Mouse (Mus musculus): Measurements from ENCODE around the gene Fbxl18. TPM values are rescaled to one million over a fixed set of nuclear protein-coding genes. Genes with fewer than 3 reads are reported as not detected.

Gene Fbxl18
- polyA plus RNA-seq (2011; ENCODE audit: insufficient read depth, insufficient read length, low replicate concordance, missing spikeins), result 4.6 and 10.8 TPM in 2 replicates

- peak within 1 kb of the TSS; percentile 82 for H3K4me3 ChIP-seq (replicated peaks; ENCODE audit: control insufficient read depth, low read depth, low read length)
- under 1% methylated on average over 40 of the region's 40 CpGs for WGBS
- H3K27ac ChIP-seq (ENCODE audit: control insufficient read depth, insufficient read depth, low read depth, low read length, poor library complexity), result peak within 1 kb of the TSS; percentile 16; the same call in 1 of the 2 replicates
- H3K4me1 ChIP-seq (ENCODE audit: control insufficient read depth, insufficient read depth, low read length), result peaks cover 1% of the 10 kb centered on the region; the same call in 1 of the 2 replicates
- peak; percentile 74 for TF ChIP-seq POLR2A (IDR thresholded peaks at IDR 0.05; ENCODE audit: borderline replicate concordance, control insufficient read depth, low read depth, low read length)
- no peak for TF ChIP-seq CTCF (IDR thresholded peaks at IDR 0.05; ENCODE audit: control insufficient read depth, insufficient read depth, low read length)
Observed at GRCm38 (mm10) chr5:142894918-142895613, at the start of gene Fbxl18. Gene Fbxl18 (minus strand): TSS chr5:142895421.

DNA sequence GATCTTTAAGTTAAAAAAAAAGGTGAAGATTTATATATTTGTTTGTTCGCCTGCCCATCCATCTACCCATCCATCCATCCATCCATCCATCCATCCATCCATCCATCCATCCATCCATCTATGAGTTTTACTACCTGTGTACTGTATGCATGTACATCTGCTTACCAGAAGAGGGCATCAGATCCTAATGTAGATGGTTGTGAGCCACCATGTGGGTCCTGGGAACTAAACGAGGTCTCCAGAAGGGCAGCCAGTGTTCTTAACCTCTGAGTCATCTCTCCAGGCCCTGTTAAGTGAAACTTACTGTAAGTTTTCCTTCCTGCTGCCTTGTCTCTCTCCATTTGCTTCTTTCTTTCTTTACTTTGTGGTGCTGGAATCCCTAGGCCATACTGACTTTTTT is 45.2 kb upstream of the Fbxl18 start:
- WGBS, result 59% methylated on average over 2 of the region's 2 CpGs

GRCm38 (mm10) chr5:142937956-142938727 is 42.9 kb upstream of the Fbxl18 start:
- TF ChIP-seq CTCF (IDR thresholded peaks at IDR 0.05; ENCODE audit: control insufficient read depth, insufficient read depth, low read length) (no peak), POLR2A (IDR thresholded peaks at IDR 0.05; ENCODE audit: borderline replicate concordance, control insufficient read depth, low read depth, low read length) (no peak)
- no peaks in the 10 kb centered on the region; the same call in 1 of the 2 replicates for H3K4me1 ChIP-seq (ENCODE audit: control insufficient read depth, insufficient read depth, low read length)
- 33% methylated on average over 19 of the region's 19 CpGs for WGBS
- H3K4me3 ChIP-seq (replicated peaks; ENCODE audit: control insufficient read depth, low read depth, low read length), result no peak overlapping the region
- H3K27ac ChIP-seq (ENCODE audit: control insufficient read depth, insufficient read depth, low read depth, low read length, poor library complexity), result no peak overlapping the region

More for the DNA sequence above, 45.2 kb upstream of the Fbxl18 start:
- no peak overlapping the region for H3K27ac ChIP-seq (ENCODE audit: control insufficient read depth, insufficient read depth, low read depth, low read length, poor library complexity)
- TF ChIP-seq CTCF (IDR thresholded peaks at IDR 0.05; ENCODE audit: control insufficient read depth, insufficient read depth, low read length) (0 out of 2 replicates have a peak, but pooled peaks have one; percentile 22), POLR2A (IDR thresholded peaks at IDR 0.05; ENCODE audit: borderline replicate concordance, control insufficient read depth, low read depth, low read length) (no peak)
- no peak overlapping the region for H3K4me3 ChIP-seq (replicated peaks; ENCODE audit: control insufficient read depth, low read depth, low read length)
- no peaks in the 10 kb centered on the region; the same call in 1 of the 2 replicates for H3K4me1 ChIP-seq (ENCODE audit: control insufficient read depth, insufficient read depth, low read length)

- 7% methylated on average over 17 of the region's 17 CpGs for WGBS
- Histone ChIP-seq H3K4me3 (replicated peaks; ENCODE audit: control insufficient read depth, low read depth, low read length) (no peak overlapping the region), H3K27ac (ENCODE audit: control insufficient read depth, insufficient read depth, low read depth, low read length, poor library complexity) (peak overlapping the region; percentile 0; the same call in 1 of the 2 replicates), H3K4me1 (ENCODE audit: control insufficient read depth, insufficient read depth, low read length) (peaks cover under 1% of the 10 kb centered on the region)
- TF ChIP-seq POLR2A (IDR thresholded peaks at IDR 0.05; ENCODE audit: borderline replicate concordance, control insufficient read depth, low read depth, low read length) (0 out of 2 replicates have a peak, but pooled peaks have one; percentile 28), CTCF (IDR thresholded peaks at IDR 0.05; ENCODE audit: control insufficient read depth, insufficient read depth, low read length) (peak; percentile 97)
Observed at GRCm38 (mm10) chr5:142936336-142936719, 41.1 kb upstream of the Fbxl18 start.

- TF ChIP-seq CTCF (IDR thresholded peaks at IDR 0.05; ENCODE audit: control insufficient read depth, insufficient read depth, low read length), result peak; percentile 32; the same call in 1 of the 2 replicates
- TF ChIP-seq POLR2A (IDR thresholded peaks at IDR 0.05; ENCODE audit: borderline replicate concordance, control insufficient read depth, low read depth, low read length), result no peak
- 34% methylated on average over 13 of the region's 13 CpGs for WGBS
- Histone ChIP-seq H3K4me1 (ENCODE audit: control insufficient read depth, insufficient read depth, low read length) (peaks cover 3% of the 10 kb centered on the region), H3K4me3 (replicated peaks; ENCODE audit: control insufficient read depth, low read depth, low read length) (no peak overlapping the region), H3K27ac (ENCODE audit: control insufficient read depth, insufficient read depth, low read depth, low read length, poor library complexity) (peak overlapping the region; percentile 0; the same call in 1 of the 2 replicates)
Observed at GRCm38 (mm10) chr5:142935642-142936335, 40.6 kb upstream of the Fbxl18 start.

DNA sequence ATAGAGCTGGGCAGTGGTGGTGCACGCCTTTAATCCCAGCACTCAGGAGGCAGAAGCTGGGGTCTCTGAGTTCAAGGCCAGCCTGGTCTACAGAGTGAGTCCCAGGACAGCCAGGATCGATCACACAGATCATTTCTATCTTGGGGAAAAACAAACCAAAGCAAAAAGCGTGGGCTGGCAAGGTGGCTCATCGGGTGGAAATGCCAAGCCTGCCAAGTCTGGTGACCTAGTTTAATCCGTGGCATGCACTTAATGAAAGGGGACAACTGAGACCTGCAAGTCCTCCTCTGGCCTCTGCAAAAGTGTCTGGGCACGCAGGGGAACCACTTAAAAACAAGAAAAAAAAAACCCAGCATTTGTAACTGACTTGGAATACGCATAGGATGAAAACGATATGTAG is 37.5 kb upstream of the Fbxl18 start:
- no peak overlapping the region for H3K27ac ChIP-seq (ENCODE audit: control insufficient read depth, insufficient read depth, low read depth, low read length, poor library complexity)
- H3K4me3 ChIP-seq (replicated peaks; ENCODE audit: control insufficient read depth, low read depth, low read length), result no peak overlapping the region
- H3K4me1 ChIP-seq (ENCODE audit: control insufficient read depth, insufficient read depth, low read length), result peaks cover 6% of the 10 kb centered on the region
- WGBS, result 63% methylated on average over 8 of the region's 8 CpGs
- no peak for TF ChIP-seq CTCF (IDR thresholded peaks at IDR 0.05; ENCODE audit: control insufficient read depth, insufficient read depth, low read length)
- no peak for TF ChIP-seq POLR2A (IDR thresholded peaks at IDR 0.05; ENCODE audit: borderline replicate concordance, control insufficient read depth, low read depth, low read length)

GRCm38 (mm10) chr5:142932084-142932685 is 37.0 kb upstream of the Fbxl18 start:
- 2% methylated on average over 9 of the region's 9 CpGs for WGBS
- Histone ChIP-seq H3K4me1 (ENCODE audit: control insufficient read depth, insufficient read depth, low read length) (peaks cover 7% of the 10 kb centered on the region), H3K27ac (ENCODE audit: control insufficient read depth, insufficient read depth, low read depth, low read length, poor library complexity) (peak overlapping the region; percentile 74), H3K4me3 (replicated peaks; ENCODE audit: control insufficient read depth, low read depth, low read length) (peak overlapping the region; percentile 58)
- TF ChIP-seq CTCF (IDR thresholded peaks at IDR 0.05; ENCODE audit: control insufficient read depth, insufficient read depth, low read length) (peak; percentile 94), POLR2A (IDR thresholded peaks at IDR 0.05; ENCODE audit: borderline replicate concordance, control insufficient read depth, low read depth, low read length) (no peak)
